Mouse (Mus musculus) liver, embryonic 16.5 days (tissue): Measurements from ENCODE around the gene Defb13. TPM values are rescaled to one million over a fixed set of nuclear protein-coding genes. Genes with fewer than 3 reads are reported as not detected.
"Not testable (repeated sequence)": the region's sequence is repeated elsewhere in the genome, so short reads cannot be mapped to it uniquely, and the experiment has no call there.

ENCODE experiments used
- ATAC-seq: fragments of 200-750 bp; cut with Nextera tagmentation; 2 replicates; pipeline ENCODE4 v1.8.0; 2017; ENCODE audit warnings: low read depth, mild to moderate bottlenecking, moderate number of reproducible peaks, moderate library complexity
- H3K27ac ChIP-seq: fragments of 300-500 bp; sonication (generic); 2 replicates; pipeline ENCODE4 v1.5.1; 2014; ENCODE audit warnings: mild to moderate bottlenecking, low read length
- H3K27me3 ChIP-seq: fragments of 300-500 bp; sonication (generic); 2 replicates; pipeline ENCODE4 v1.6.1; 2014; ENCODE audit warnings: low read depth, low read length, mixed read lengths; ENCODE audit not compliant: control insufficient read depth, insufficient read depth
- H3K36me3 ChIP-seq: fragments of 300-500 bp; sonication (generic); 2 replicates; pipeline ENCODE4 v1.6.1; 2014; ENCODE audit warnings: mild to moderate bottlenecking; ENCODE audit not compliant: control insufficient read depth, insufficient read depth
- H3K4me1 ChIP-seq: fragments of 300-500 bp; sonication (generic); 2 replicates; pipeline ENCODE4 v1.6.1; 2014; ENCODE audit warnings: low read depth, low read length, mixed read lengths; ENCODE audit not compliant: control insufficient read depth
- H3K4me2 ChIP-seq: fragments of 300-500 bp; sonication (generic); 2 replicates; pipeline ENCODE4 v1.6.1; 2014; ENCODE audit warnings: low read depth, low read length, mixed read lengths
- H3K4me3 ChIP-seq: fragments of 300-500 bp; sonication (generic); 2 replicates; pipeline ENCODE4 v1.5.1; 2014; ENCODE audit warnings: low read depth, mild to moderate bottlenecking, low read length
- H3K9ac ChIP-seq: fragments of 300-500 bp; sonication (generic); 2 replicates; pipeline ENCODE4 v1.6.1; 2014; ENCODE audit warnings: low read depth, low read length
- H3K9me3 ChIP-seq: fragments of 300-500 bp; sonication (generic); replicated peaks from 2 replicates; pipeline ENCODE4 v1.6.1; 2016; ENCODE audit warnings: low read length; ENCODE audit not compliant: control insufficient read depth
- WGBS: fragments of 180-500 bp; shearing (Covaris S2); extraction: QIAGEN DNeasy Blood & Tissue Kit; methylation state at CpG from one replicate; pipeline ENCODE4 v1.1.7; 2014; ENCODE audit not compliant: insufficient replicate concordance; 5-methylcytosine and 5-hydroxymethylcytosine counted together
- polyA plus RNA-seq: library from polyadenylated mRNA; unstranded; fragments of >200 nt; fragmentation: Nextera tagmentation; extraction: Ambion mirVana; gene quantifications from 2 replicates; pipeline ENCODE4 v1.2.1, GENCODE M21; 2015

Gene Defb13
- not detected in 2 replicates for polyA plus RNA-seq

GRCm38 (mm10) chr8:21946462-21946861 lies at the start of gene Defb13:
Defb13 (plus strand) TSS chr8:21946762.
- no peaks in the 10 kb centered on the region for H3K9me3 ChIP-seq
- no peaks in the 10 kb centered on the region for H3K4me1 ChIP-seq
- no peak within 1 kb of the TSS for H3K27ac ChIP-seq
- no peak within 1 kb of the TSS for H3K9ac ChIP-seq
- no peak for ATAC-seq
- H3K4me2 ChIP-seq = no peak within 1 kb of the TSS
- H3K4me3 ChIP-seq = no peak within 1 kb of the TSS
- H3K36me3 ChIP-seq = no peaks in the 10 kb centered on the region
- no peaks in the 10 kb centered on the region for H3K27me3 ChIP-seq
- 61% methylated on average over 6 of the region's 6 CpGs for WGBS

DNA sequence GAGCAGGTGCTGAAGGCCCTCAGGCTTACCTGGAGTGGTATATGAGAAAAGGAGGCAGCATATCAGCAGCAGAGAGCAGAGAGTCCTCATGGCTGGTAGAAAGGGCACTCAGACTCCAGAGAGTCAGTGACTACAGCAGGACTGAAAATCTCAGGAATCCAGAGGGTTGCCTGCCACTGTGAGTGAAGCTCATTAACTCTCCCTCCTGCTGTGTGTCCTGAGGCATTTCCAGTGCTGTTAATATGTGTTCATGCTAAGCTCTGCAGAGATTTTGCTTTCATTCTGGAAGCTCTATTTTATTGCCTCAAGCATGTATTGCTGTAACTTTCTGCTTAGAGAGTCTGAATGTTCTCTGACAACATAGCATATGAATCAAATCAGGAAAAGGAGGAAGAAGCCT lies 40.3 kb upstream of the Defb13 start, which contains the start of gene Defb11:
TSS of gene Defb11 (minus strand) at position 123 of the 400 bp plus-strand sequence.
- H3K36me3 ChIP-seq, H3K27ac ChIP-seq, H3K9me3 ChIP-seq, H3K9ac ChIP-seq, H3K4me2 ChIP-seq, H3K27me3 ChIP-seq, ATAC-seq, H3K4me1 ChIP-seq, H3K4me3 ChIP-seq: not testable (repeated sequence)

DNA sequence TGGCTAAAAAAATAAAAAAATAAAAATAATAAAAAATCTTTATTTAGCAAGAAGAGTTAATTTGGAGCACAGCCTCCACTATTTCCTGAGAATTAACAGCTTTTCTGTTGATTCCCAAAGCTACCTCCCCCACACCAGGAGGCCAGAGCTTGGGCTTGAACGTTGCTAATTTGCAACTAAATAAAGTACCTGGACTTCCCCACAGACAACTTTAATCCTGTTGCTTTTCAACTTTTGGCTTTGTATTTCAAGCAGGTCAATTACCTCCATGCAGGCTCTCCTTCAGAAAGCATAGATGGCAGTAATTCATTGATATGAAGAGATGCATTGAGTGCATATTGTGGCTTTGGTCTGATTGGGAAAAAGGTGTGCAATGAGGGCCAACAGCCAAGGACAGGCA lies 34.6 kb upstream of the Defb13 start:
- Histone ChIP-seq H3K9ac (no peak overlapping the region), H3K4me3 (no peak overlapping the region), H3K4me2 (no peak overlapping the region), H3K27me3 (no peaks in the 10 kb centered on the region), H3K36me3 (no peaks in the 10 kb centered on the region), H3K4me1 (no peaks in the 10 kb centered on the region), H3K27ac (no peak overlapping the region), H3K9me3 (no peaks in the 10 kb centered on the region)
- ATAC-seq = no peak
- 14% methylated on average over 1 of the region's 1 CpGs for WGBS

DNA sequence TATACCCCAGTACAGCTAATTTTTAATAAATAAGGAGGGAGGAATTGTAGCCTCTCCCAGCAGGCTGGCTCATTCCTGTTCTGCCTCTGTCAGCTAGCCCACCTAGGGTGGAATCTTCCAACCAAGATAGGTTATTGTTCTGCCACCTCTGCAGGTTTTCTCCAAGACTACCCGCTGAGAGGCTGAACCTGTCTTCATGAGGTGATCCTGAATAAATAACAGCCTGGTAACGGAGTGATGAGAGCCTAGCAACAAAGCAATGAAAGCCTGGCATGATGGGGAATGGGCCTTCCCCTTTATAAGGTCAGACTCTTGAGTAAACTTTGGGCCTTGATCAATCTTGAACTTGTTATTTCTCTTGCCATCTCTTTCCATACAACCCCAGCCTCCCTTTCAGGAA lies 34.0 kb upstream of the Defb13 start:
- Histone ChIP-seq H3K4me1 (no peaks in the 10 kb centered on the region), H3K27me3 (no peaks in the 10 kb centered on the region), H3K36me3 (no peaks in the 10 kb centered on the region), H3K27ac (no peak overlapping the region), H3K9me3 (no peaks in the 10 kb centered on the region), H3K4me3 (no peak overlapping the region), H3K9ac (no peak overlapping the region), H3K4me2 (no peak overlapping the region)
- 27% methylated on average over 2 of the region's 2 CpGs for WGBS
- no peak for ATAC-seq

DNA sequence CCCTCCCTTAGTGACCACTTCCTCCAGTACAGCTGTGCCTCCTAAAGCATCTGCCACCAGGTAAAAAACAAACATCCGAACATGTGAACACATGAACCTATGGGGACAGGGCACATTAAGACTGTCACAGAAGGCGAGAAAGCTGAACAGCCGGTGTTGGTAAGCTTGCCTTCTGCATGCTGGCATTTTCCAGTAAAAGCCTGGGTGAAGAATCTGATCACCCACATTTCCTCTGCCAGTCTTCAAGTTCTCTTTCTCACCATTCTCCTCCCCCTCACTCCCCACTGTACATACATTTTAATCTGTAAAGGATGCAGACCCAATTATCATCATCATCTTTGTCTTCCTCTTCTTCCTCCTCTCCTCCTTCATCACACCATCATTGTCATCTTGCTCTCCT lies 30.9 kb upstream of the Defb13 start:
- no peak for ATAC-seq
- no peak overlapping the region for H3K9ac ChIP-seq
- no peak overlapping the region for H3K4me3 ChIP-seq
- no peaks in the 10 kb centered on the region for H3K27me3 ChIP-seq
- no peak overlapping the region for H3K4me2 ChIP-seq
- H3K4me1 ChIP-seq = no peaks in the 10 kb centered on the region
- H3K27ac ChIP-seq = no peak overlapping the region
- no peaks in the 10 kb centered on the region for H3K9me3 ChIP-seq
- WGBS = 62% methylated on average over 3 of the region's 3 CpGs
- no peaks in the 10 kb centered on the region for H3K36me3 ChIP-seq

DNA sequence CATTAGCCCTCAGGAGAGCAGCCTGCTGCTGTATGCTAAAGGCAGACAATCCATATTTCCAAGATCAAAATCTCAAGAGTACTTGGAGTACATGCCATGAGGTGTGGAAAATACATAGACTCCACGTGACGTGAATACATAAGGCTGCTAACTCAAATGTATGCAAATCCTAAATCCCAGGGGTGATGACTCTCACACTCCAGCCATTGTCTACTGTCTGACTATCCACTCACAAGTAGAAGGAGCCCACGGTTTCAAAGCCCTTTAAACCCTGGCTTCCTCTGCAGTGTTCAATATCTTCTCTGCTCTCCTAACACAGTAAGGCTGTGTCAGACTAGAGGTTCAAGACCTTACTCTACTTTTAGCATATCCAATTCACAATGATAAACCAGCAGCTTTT lies 15.8 kb upstream of the Defb13 start:
- not testable (repeated sequence) for H3K4me1 ChIP-seq, H3K27me3 ChIP-seq, ATAC-seq, H3K4me2 ChIP-seq, H3K27ac ChIP-seq, H3K9me3 ChIP-seq, H3K36me3 ChIP-seq, H3K4me3 ChIP-seq, H3K9ac ChIP-seq
- 52% methylated on average over 3 of the region's 3 CpGs for WGBS

GRCm38 (mm10) chr8:21932610-21933009 lies 14.0 kb upstream of the Defb13 start, which contains the start of gene Defb15:
Defb15 (minus strand) TSS chr8:21932710.
- no peaks in the 10 kb centered on the region for H3K4me1 ChIP-seq
- WGBS = 74% methylated on average over 6 of the region's 6 CpGs
- no peak within 1 kb of the TSS for H3K9ac ChIP-seq
- ATAC-seq = no peak
- no peak within 1 kb of the TSS for H3K4me2 ChIP-seq
- H3K27me3 ChIP-seq = no peaks in the 10 kb centered on the region
- no peaks in the 10 kb centered on the region for H3K9me3 ChIP-seq
- no peak within 1 kb of the TSS for H3K4me3 ChIP-seq
- no peaks in the 10 kb centered on the region for H3K36me3 ChIP-seq
- H3K27ac ChIP-seq = no peak within 1 kb of the TSS

DNA sequence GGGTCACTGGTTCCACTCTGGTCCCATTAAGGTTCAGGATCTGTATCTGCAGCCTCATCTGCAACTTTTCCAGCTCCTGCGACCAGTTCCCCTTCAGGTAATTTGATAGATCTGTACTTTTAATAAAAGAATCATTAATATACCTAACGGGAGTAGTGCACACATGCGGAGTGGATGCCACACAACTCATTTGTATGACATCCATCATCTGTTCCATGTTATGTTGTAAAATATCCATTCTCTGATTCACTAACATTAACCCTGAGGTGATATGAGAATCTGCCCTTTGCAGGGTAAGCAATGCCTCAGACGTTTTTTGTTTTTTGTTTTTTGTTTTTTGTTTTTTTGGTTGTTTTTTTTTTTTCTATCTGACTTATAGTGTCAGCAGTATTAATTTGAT lies 8.5 kb upstream of the Defb13 start, which contains the start of gene Defb35:
TSS of gene Defb35 (plus strand) at position 301 of the 400 bp plus-strand sequence.
- not testable (repeated sequence) for H3K4me1 ChIP-seq, H3K4me2 ChIP-seq, H3K27me3 ChIP-seq, H3K9ac ChIP-seq, H3K36me3 ChIP-seq, ATAC-seq, H3K9me3 ChIP-seq, H3K4me3 ChIP-seq, H3K27ac ChIP-seq
- WGBS = 69% methylated on average over 4 of the region's 4 CpGs

- WGBS = 60% methylated on average over 9 of the region's 9 CpGs
- Histone ChIP-seq H3K4me3 (no peak overlapping the region), H3K9me3 (no peaks in the 10 kb centered on the region), H3K36me3 (no peaks in the 10 kb centered on the region), H3K4me2 (no peak overlapping the region), H3K4me1 (no peaks in the 10 kb centered on the region), H3K27ac (no peak overlapping the region), H3K27me3 (no peaks in the 10 kb centered on the region), H3K9ac (no peak overlapping the region)
- no peak for ATAC-seq
Observed at GRCm38 (mm10) chr8:21947311-21948017, 902 bp downstream of the Defb13 start.
